In genomic region chr12:84533706-84534486, GRCm38 (mm10) we compare ENCODE assay signal across 20 mouse cellular contexts. TPM values are rescaled to one million over a fixed set of nuclear protein-coding genes. Genes with fewer than 3 reads are reported as not detected.
DNase-seq lines count a peak whose midpoint lies in the region; ATAC-seq and TF ChIP-seq lines count a peak whose summit lies in the region.
"Had no signal": no experiment of that assay in that cellular context is flagged by ENCODE, and none has a peak within 500 bp of the region (broad histone marks: within the 10 kb centered on the region; RNA-seq: fewer than 3 reads in every experiment).

No protein-coding gene starts in this region.

- no peak for TF ChIP-seq EP300 in stomach, postnatal 0 days (optimal IDR thresholded peaks at IDR 0.05)

- ATAC-seq in stomach, postnatal 0 days (ENCODE audit: low FRiP score, low TSS enrichment), result no peak
- ATAC-seq: liver, embryonic 12.5 days; lung, postnatal 0 days had no signal

- no peaks in the 10 kb centered on the region for H3K4me1 ChIP-seq in stomach, postnatal 0 days (replicated peaks; ENCODE audit: control insufficient read depth, insufficient read depth)

- peaks cover 5% of the 10 kb centered on the region; the same call in 1 of the 2 replicates for H3K36me3 ChIP-seq in stomach, postnatal 0 days (ENCODE audit: control insufficient read depth, insufficient read depth, low read length)

- no peaks in the 10 kb centered on the region for H3K27me3 ChIP-seq in stomach, postnatal 0 days (ENCODE audit: control insufficient read depth, insufficient read depth, low read length)
- H3K27me3 ChIP-seq: CH12.LX; liver, embryonic 12.5 days had no signal

- WGBS in stomach, postnatal 0 days, result 84% methylated on average over 7 of the region's 7 CpGs

- DNase-seq in kidney, adult 11 months, result peak; percentile 11
- DNase-seq in kidney, postnatal 14 days, result no peak
- peak; percentile 77 for DNase-seq in ES-CJ7 (ENCODE audit: low read depth, low spot score)
- peak; percentile 88 for DNase-seq in ZHBTc4 (ENCODE audit: low read depth, low spot score)
- DNase-seq in brain, adult 2 months (ENCODE audit: low read depth, low spot score), result peak; percentile 23
- no peak for DNase-seq in lung, postnatal 4 days
- no peak for DNase-seq in cerebellum, postnatal 14 days
- DNase-seq in stomach, postnatal 0 days (ENCODE audit: low spot score), result no peak
- DNase-seq: cerebellum, adult 9-11 months; kidney, adult 18-20 months; layer of hippocampus, adult 9-11 months; thymus, postnatal 25 days had no signal

- H3K4me3 ChIP-seq in stomach, postnatal 0 days (ENCODE audit: low read depth, low read length), result no peak overlapping the region
- H3K4me3 ChIP-seq: liver, embryonic 12.5 days; midbrain, embryonic 12.5 days had no signal

- H3K9ac ChIP-seq in stomach, postnatal 0 days (ENCODE audit: low read length), result no peak overlapping the region
- H3K9ac ChIP-seq: hindbrain, embryonic 14.5 days; liver, embryonic 12.5 days; midbrain, embryonic 12.5 days had no signal

- no peak for TF ChIP-seq CTCF in stomach, postnatal 0 days (IDR thresholded peaks at IDR 0.05; ENCODE audit: low read depth)

- no peaks in the 10 kb centered on the region for H3K9me3 ChIP-seq in stomach, postnatal 0 days (ENCODE audit: control insufficient read depth, low read length)
- H3K9me3 ChIP-seq: liver, embryonic 12.5 days; midbrain, embryonic 12.5 days had no signal

- H3K27ac ChIP-seq in stomach, postnatal 0 days (replicated peaks), result no peak overlapping the region
- H3K27ac ChIP-seq: hindbrain, embryonic 14.5 days; liver, embryonic 12.5 days had no signal

- no peak overlapping the region for H3K4me2 ChIP-seq in stomach, postnatal 0 days (replicated peaks; ENCODE audit: low read depth)
- H3K4me2 ChIP-seq: hindbrain, embryonic 14.5 days; liver, embryonic 12.5 days; midbrain, embryonic 12.5 days had no signal

RNA-seq across cellular contexts. Expression of gene Vsx2, which starts 35.7 kb away (rescaled TPM):
- polyA plus RNA-seq in stomach, postnatal 0 days (2015; fragmentation: Nextera tagmentation; extraction: Ambion mirVana), result not detected in 2 replicates
- polyA plus RNA-seq: heart, postnatal 0 days; liver, embryonic 12.5 days; lung, postnatal 0 days; small intestine, adult 2 months; stomach, embryonic 16.5 days had no signal

Comparison
In these comparisons a context has a peak if more than half of its experiments do, and no peak if none do; other contexts are left out.
1. DNase-seq: peak in kidney, adult 11 months (single experiment), ES-CJ7 (single experiment), ZHBTc4 (single experiment) and brain, adult 2 months (single experiment); none in kidney, postnatal 14 days (single experiment), lung, postnatal 4 days (0 of 2), cerebellum, postnatal 14 days (0 of 2) and stomach, postnatal 0 days (single experiment).